Mouse (Mus musculus) liver, embryonic 14.5 days (tissue): ENCODE results near the gene Fhit. TPM values are rescaled to one million over a fixed set of nuclear protein-coding genes. Genes with fewer than 3 reads are reported as not detected.

Experiments used
- ATAC-seq: fragments of 200-750 bp; cut with Nextera tagmentation; 2 replicates; pipeline ENCODE4 v1.8.0; 2017; ENCODE audit warnings: moderate number of reproducible peaks, mild to moderate bottlenecking, moderate library complexity; ENCODE audit not compliant: insufficient read depth
- DNase-seq, 3 experiments: peaks; one replicate each; pipeline ENCODE4 v3.0.0-alpha.2; 2012 to 2013; ENCODE audit warnings: low read depth in 3 of 3, low spot score in 3 of 3
- H3K27ac ChIP-seq: fragments of 300-500 bp; sonication (generic); 2 replicates; pipeline ENCODE4 v1.5.1; 2014; ENCODE audit warnings: moderate library complexity, mild to moderate bottlenecking, control low read depth, inconsistent platforms
- H3K27me3 ChIP-seq: fragments of 300-500 bp; sonication (generic); 2 replicates; pipeline ENCODE4 v1.6.1; 2014; ENCODE audit warnings: mild to moderate bottlenecking, low read length, moderate library complexity; ENCODE audit not compliant: control insufficient read depth, insufficient read depth
- H3K36me3 ChIP-seq: fragments of 300-500 bp; sonication (generic); replicated peaks from 2 replicates; pipeline ENCODE4 v1.6.1; 2014; ENCODE audit warnings: low read depth; ENCODE audit not compliant: control insufficient read depth, insufficient read depth
- H3K4me1 ChIP-seq, 2 experiments: fragments of 200-500 bp in 1 of 2; fragments of 300-500 bp in 1 of 2; sonication (generic) in 1 of 2; replicated peaks; 2 replicates each; pipeline ENCODE4 v1.6.1; 2012 to 2014; ENCODE audit warnings: antibody characterized with exemption in 1 of 2, inconsistent platforms in 1 of 2, low read length in 1 of 2; ENCODE audit not compliant: control insufficient read depth in 2 of 2, insufficient read depth in 2 of 2
- H3K4me2 ChIP-seq: fragments of 300-500 bp; sonication (generic); 2 replicates; pipeline ENCODE4 v1.6.1; 2014; ENCODE audit warnings: low read depth, mild to moderate bottlenecking, control low read depth, moderate library complexity
- H3K4me3 ChIP-seq, 2 experiments: fragments of 200-500 bp in 1 of 2; fragments of 300-500 bp in 1 of 2; sonication (generic) in 1 of 2; 2 replicates each; pipeline ENCODE4 v1.5.1; 2012 to 2014; ENCODE audit warnings: low read depth in 2 of 2, low read length in 2 of 2, mild to moderate bottlenecking in 2 of 2, control low read depth in 1 of 2, inconsistent platforms in 1 of 2, moderate library complexity in 1 of 2; ENCODE audit not compliant: insufficient read depth in 1 of 2
- H3K9ac ChIP-seq: fragments of 300-500 bp; sonication (generic); replicated peaks from 2 replicates; pipeline ENCODE4 v1.6.1; 2014; ENCODE audit warnings: mild to moderate bottlenecking, control low read depth, moderate library complexity
- H3K9me3 ChIP-seq: fragments of 300-500 bp; sonication (generic); 2 replicates; pipeline ENCODE4 v1.6.1; 2016; ENCODE audit warnings: low read length, mixed read lengths; ENCODE audit not compliant: control insufficient read depth
- CTCF ChIP-seq: IDR thresholded peaks from 2 replicates; pipeline ENCODE4 v1.5.1; 2016; ENCODE audit warnings: antibody characterized with exemption, low read depth, control low read depth
- EP300 ChIP-seq: IDR thresholded peaks from 2 replicates; pipeline ENCODE4 v1.6.1; 2016; ENCODE audit warnings: antibody characterized with exemption, low read depth
- WGBS: fragments of 180-500 bp; shearing (Covaris S2); extraction: QIAGEN DNeasy Blood & Tissue Kit; methylation state at CpG from one replicate; pipeline ENCODE4 v1.1.7; 2014; ENCODE audit not compliant: insufficient replicate concordance; 5-methylcytosine and 5-hydroxymethylcytosine counted together
- polyA plus RNA-seq, 2 experiments: library from polyadenylated mRNA; depleted of rRNA in 1 of 2; stranded (reverse) in 1 of 2; unstranded in 1 of 2; fragments of >200 nt; fragmentation: Nextera tagmentation in 1 of 2; extraction: Ambion mirVana in 1 of 2; gene quantifications; 2 replicates each; pipeline versions ENCODE4 v1.2.1 to v1.2.3; 2012 to 2014

Gene Fhit
- polyA plus RNA-seq, 2 experiments, result 1.4 to 1.9 TPM

- Histone ChIP-seq H3K4me2 (no peak overlapping the region), H3K27ac (no peak overlapping the region), H3K4me1 (no peaks in the 10 kb centered on the region), H3K36me3 (no peaks in the 10 kb centered on the region), H3K9ac (no peak overlapping the region), H3K9me3 (no peaks in the 10 kb centered on the region), H3K4me3 (no peak overlapping the region), H3K27me3 (no peaks in the 10 kb centered on the region)
- DNase-seq, result no peak
- TF ChIP-seq CTCF (no peak), EP300 (no peak)
- 42% methylated on average over 9 of the region's 9 CpGs for WGBS
- ATAC-seq, result no peak
Observed at GRCm38 (mm10) chr14:9644216-9645166, 1517.3 kb downstream of the Fhit start.

- Histone ChIP-seq H3K4me2 (no peak overlapping the region), H3K9ac (no peak overlapping the region), H3K9me3 (no peaks in the 10 kb centered on the region), H3K4me3 (no peak overlapping the region), H3K36me3 (no peaks in the 10 kb centered on the region), H3K27me3 (no peaks in the 10 kb centered on the region), H3K4me1 (no peaks in the 10 kb centered on the region), H3K27ac (no peak overlapping the region)
- TF ChIP-seq CTCF (no peak), EP300 (no peak)
- no peak for ATAC-seq
- DNase-seq, result no peak
- WGBS, result 68% methylated on average over 7 of the region's 7 CpGs
Observed at GRCm38 (mm10) chr14:9643700-9644099, 1518.1 kb downstream of the Fhit start.

- Histone ChIP-seq H3K4me2 (no peak overlapping the region), H3K4me3 (no peak overlapping the region), H3K27me3 (no peaks in the 10 kb centered on the region), H3K9ac (no peak overlapping the region), H3K4me1 (no peaks in the 10 kb centered on the region), H3K27ac (no peak overlapping the region), H3K9me3 (no peaks in the 10 kb centered on the region), H3K36me3 (no peaks in the 10 kb centered on the region)
- TF ChIP-seq CTCF, result no peak
- no peak for TF ChIP-seq EP300
- 47% methylated on average over 6 of the region's 6 CpGs for WGBS
- no peak for ATAC-seq
- no peak for DNase-seq
Observed at GRCm38 (mm10) chr14:9642628-9643027, 1519.2 kb downstream of the Fhit start.

GRCm38 (mm10) chr14:9642068-9642467, 1519.8 kb downstream of the Fhit start:
- DNase-seq, result no peak
- Histone ChIP-seq H3K27me3 (no peaks in the 10 kb centered on the region), H3K4me3 (no peak overlapping the region), H3K9me3 (no peaks in the 10 kb centered on the region), H3K36me3 (no peaks in the 10 kb centered on the region), H3K27ac (no peak overlapping the region), H3K4me2 (no peak overlapping the region), H3K4me1 (no peaks in the 10 kb centered on the region), H3K9ac (no peak overlapping the region)
- 61% methylated on average over 3 of the region's 3 CpGs for WGBS
- no peak for ATAC-seq
- TF ChIP-seq CTCF (no peak), EP300 (no peak)

GRCm38 (mm10) chr14:9634247-9634991, 1527.4 kb downstream of the Fhit start:
- no peaks in the 10 kb centered on the region for H3K9me3 ChIP-seq
- no peaks in the 10 kb centered on the region for H3K36me3 ChIP-seq
- no peaks in the 10 kb centered on the region for H3K27me3 ChIP-seq
- WGBS, result 58% methylated on average over 1 of the region's 1 CpGs
- no peak overlapping the region for H3K4me3 ChIP-seq
- H3K4me2 ChIP-seq, result no peak overlapping the region
- H3K9ac ChIP-seq, result no peak overlapping the region
- no peak for ATAC-seq
- TF ChIP-seq CTCF, result no peak
- TF ChIP-seq EP300, result no peak
- no peak overlapping the region for H3K27ac ChIP-seq
- DNase-seq, result no peak
- no peaks in the 10 kb centered on the region for H3K4me1 ChIP-seq
